Mouse (Mus musculus) bone marrow macrophage, adult 2 months (primary cell): ENCODE measurements around the gene Fam81a.

Source experiments
- CTCF ChIP-seq: IDR thresholded peaks from 2 replicates; pipeline ENCODE4 v1.5.1; 2012; ENCODE audit warnings: low read depth, mild to moderate bottlenecking, low read length, moderate library complexity
- POLR2A ChIP-seq: IDR thresholded peaks from 2 replicates; pipeline ENCODE4 v1.6.1; 2012; ENCODE audit warnings: mild to moderate bottlenecking, low read depth, low read length, borderline replicate concordance

GRCm38 (mm10) chr9:70160071-70160470, 17.7 kb upstream of the Fam81a start:
- TF ChIP-seq POLR2A: no peak
- no peak for TF ChIP-seq CTCF
